Mouse (Mus musculus) MEL (cell line): Measurements from ENCODE around the gene 1700022I11Rik. TPM values are rescaled to one million over a fixed set of nuclear protein-coding genes. Genes with fewer than 3 reads are reported as not detected.

Source experiments
- DNase-seq: peaks from one replicate; pipeline ENCODE4 v3.0.0; 2011; ENCODE audit warnings: low read depth, low spot score
- H3K27ac ChIP-seq: 2 replicates; pipeline ENCODE4 v1.5.1; 2012; ENCODE audit warnings: low read depth, mild to moderate bottlenecking, control low read depth, low read length, moderate library complexity; ENCODE audit not compliant: control insufficient read depth
- H3K27me3 ChIP-seq, 2 experiments: fragments of 150-350 bp in 1 of 2; sonication (generic) in 1 of 2; 2 replicates each; pipeline ENCODE4 v1.6.1; 2012; ENCODE audit warnings: low read length in 2 of 2, mild to moderate bottlenecking in 2 of 2, improper control_type of control experiment in 1 of 2, moderate library complexity in 1 of 2; ENCODE audit not compliant: insufficient read depth in 2 of 2, control insufficient read depth in 1 of 2
- H3K36me3 ChIP-seq, 2 experiments: 2 replicates each; pipeline ENCODE4 v1.6.1; 2012 to 2014; ENCODE audit warnings: low read length in 2 of 2, improper control_type of control experiment in 1 of 2, inconsistent platforms in 1 of 2, mild to moderate bottlenecking in 1 of 2; ENCODE audit not compliant: insufficient read depth in 2 of 2, control insufficient read depth in 1 of 2
- H3K4me1 ChIP-seq, 2 experiments: fragments of 150-350 bp in 1 of 2; sonication (generic) in 1 of 2; 2 replicates each; pipeline ENCODE4 v1.6.1; 2012; ENCODE audit warnings: low read length in 2 of 2, improper control_type of control experiment in 1 of 2, mild to moderate bottlenecking in 1 of 2; ENCODE audit not compliant: insufficient read depth in 2 of 2, control insufficient read depth in 1 of 2
- H3K4me3 ChIP-seq, 2 experiments: fragments of 150-350 bp in 1 of 2; sonication (generic) in 1 of 2; 2 replicates each; pipeline ENCODE4 v1.5.1; 2012; ENCODE audit warnings: low read depth in 2 of 2, low read length in 2 of 2, mild to moderate bottlenecking in 2 of 2, moderate library complexity in 2 of 2, control low read depth in 1 of 2, improper control_type of control experiment in 1 of 2; ENCODE audit not compliant: control insufficient read depth in 1 of 2, insufficient read depth in 1 of 2
- H3K79me2 ChIP-seq: 2 replicates; pipeline ENCODE4 v1.6.1; 2012; ENCODE audit warnings: mild to moderate bottlenecking, low read length, moderate library complexity; ENCODE audit not compliant: control insufficient read depth, poor library complexity, insufficient read depth
- H3K9ac ChIP-seq: 2 replicates; pipeline ENCODE4 v1.6.1; 2012; ENCODE audit warnings: low read depth, mild to moderate bottlenecking, control low read depth, low read length, moderate library complexity; ENCODE audit not compliant: control insufficient read depth, poor library complexity, severe bottlenecking
- H3K9me3 ChIP-seq: fragments of 150-350 bp; sonication (generic); replicated peaks from 2 replicates; pipeline ENCODE4 v1.6.1; 2012; ENCODE audit warnings: mild to moderate bottlenecking, low read length, improper control_type of control experiment, moderate library complexity; ENCODE audit not compliant: insufficient read depth
- CTCF ChIP-seq, 3 experiments: IDR thresholded peaks in 2 of 3; conservative IDR thresholded peaks in 1 of 3; 2 replicates each; pipeline ENCODE4 v1.5.1; 2011 to 2012; ENCODE audit warnings: low read length in 3 of 3, low read depth in 2 of 3, mild to moderate bottlenecking in 2 of 3, improper control_type of control experiment in 1 of 3, inconsistent platforms in 1 of 3, mixed read lengths in 1 of 3, moderate library complexity in 1 of 3; ENCODE audit not compliant: control insufficient read depth in 1 of 3, insufficient read depth in 1 of 3, poor library complexity in 1 of 3, severe bottlenecking in 1 of 3
- ELF1 ChIP-seq: IDR thresholded peaks from 2 replicates; pipeline ENCODE4 v1.6.1; 2014; ENCODE audit warnings: low read depth, mild to moderate bottlenecking, inconsistent platforms, low read length, improper control_type of control experiment, moderate library complexity
- GABPA ChIP-seq: IDR thresholded peaks from 2 replicates; pipeline ENCODE4 v1.6.1; 2012; ENCODE audit warnings: low read depth, mild to moderate bottlenecking, inconsistent platforms, low read length, improper control_type of control experiment, moderate library complexity
- MAFK ChIP-seq: IDR thresholded peaks from 2 replicates; pipeline ENCODE4 v1.6.1; 2011; ENCODE audit warnings: low read depth, mild to moderate bottlenecking, low read length, improper control_type of control experiment, borderline replicate concordance
- MAX ChIP-seq: IDR thresholded peaks from 2 replicates; pipeline ENCODE4 v1.6.1; 2011; ENCODE audit warnings: low read length, improper control_type of control experiment
- POLR2AphosphoS5 ChIP-seq: IDR thresholded peaks from 2 replicates; pipeline ENCODE4 v1.6.1; 2012; ENCODE audit warnings: low read depth, borderline replicate concordance, mild to moderate bottlenecking, inconsistent platforms, low read length, moderate library complexity, mixed read lengths
- RAD21 ChIP-seq: IDR thresholded peaks from 2 replicates; pipeline ENCODE4 v1.6.1; 2011; ENCODE audit warnings: mild to moderate bottlenecking, low read depth, low read length, improper control_type of control experiment
- SMC3 ChIP-seq: IDR thresholded peaks from 2 replicates; pipeline ENCODE4 v1.6.1; 2011; ENCODE audit warnings: low read depth, low read length, improper control_type of control experiment
- TCF12 ChIP-seq: IDR thresholded peaks from 2 replicates; pipeline ENCODE4 v1.6.1; 2014; ENCODE audit warnings: low read depth, mild to moderate bottlenecking, inconsistent platforms, low read length, improper control_type of control experiment, moderate library complexity
- ZC3H11A ChIP-seq: IDR thresholded peaks from 2 replicates; pipeline ENCODE4 v1.6.1; 2012; ENCODE audit warnings: low read depth, mild to moderate bottlenecking, inconsistent platforms, low read length, improper control_type of control experiment
- polyA plus RNA-seq, 2 experiments: library from polyadenylated mRNA; stranded (reverse) in 1 of 2; unstranded in 1 of 2; fragments of >175 nt in 1 of 2; fragments of >200 nt in 1 of 2; gene quantifications; 2 replicates each; pipeline versions ENCODE4 v1.2.1 to v1.2.4; 2012; ENCODE audit warnings: low replicate concordance in 2 of 2, low read depth in 1 of 2; ENCODE audit not compliant: insufficient read length in 2 of 2, insufficient read depth in 1 of 2, missing spikeins in 1 of 2
- total RNA-seq: library from RNA; depleted of rRNA; stranded (reverse); fragments of 300-350 nt; gene quantifications from 2 replicates; pipeline ENCODE4 v1.2.3, GENCODE M21; 2012

The 1700022I11Rik gene
- total and polyA plus RNA-seq, 3 experiments = 0.39 to 0.54 TPM; not detected in 1

- peaks cover 0 to 4% of the 10 kb centered on the region in 2 experiments; a peak in 1 of 4 replicates for H3K4me1 ChIP-seq
- peak; percentile 82 for DNase-seq
- H3K27ac ChIP-seq = no peak overlapping the region
- TF ChIP-seq ELF1 (no peak), ZC3H11A (peak; percentile 55), CTCF (IDR thresholded peaks at IDR 0.05 in 2 of 3, conservative IDR thresholded peaks at IDR 0.05 in 1 of 3; ENCODE audit: control insufficient read depth in 1 of 3, insufficient read depth in 1 of 3, low read depth in 2 of 3, low read length in 3 of 3, poor library complexity in 1 of 3, severe bottlenecking in 1 of 3) (peak; percentile 72 to 87 (median 79)), POLR2AphosphoS5 (no peak), GABPA (no peak), MAX (no peak), RAD21 (peak; percentile 50), SMC3 (peak; percentile 77), TCF12 (no peak)
- no peaks in the 10 kb centered on the region for H3K79me2 ChIP-seq
- H3K9me3 ChIP-seq = no peaks in the 10 kb centered on the region
- no peak overlapping the region for H3K4me3 ChIP-seq
- peaks cover 0 to 4% of the 10 kb centered on the region in 2 experiments; a peak in 2 of 4 replicates for H3K36me3 ChIP-seq
- H3K9ac ChIP-seq = no peak overlapping the region
- no peaks in the 10 kb centered on the region for H3K27me3 ChIP-seq
These were observed 7.8 kb upstream of the 1700022I11Rik start for GRCm38 (mm10) chr4:42961592-42961991.

GRCm38 (mm10) chr4:42963480-42963879 lies 5.9 kb upstream of the 1700022I11Rik start:
- TF ChIP-seq POLR2AphosphoS5 (no peak), ELF1 (no peak)
- TF ChIP-seq, all 39 proteins: peak for 0
- Histone ChIP-seq H3K36me3 (peaks cover 0 to 3% of the 10 kb centered on the region in 2 experiments; a peak in 2 of 4 replicates), H3K27ac (no peak overlapping the region), H3K27me3 (no peaks in the 10 kb centered on the region), H3K4me1 (peaks cover 0 to 4% of the 10 kb centered on the region in 2 experiments; a peak in 1 of 4 replicates), H3K79me2 (no peaks in the 10 kb centered on the region), H3K9ac (no peak overlapping the region), H3K9me3 (no peaks in the 10 kb centered on the region), H3K4me3 (no peak overlapping the region)
- no peak for DNase-seq

- H3K4me1 ChIP-seq = no peaks in the 10 kb centered on the region
- no peak overlapping the region for H3K4me3 ChIP-seq
- no peaks in the 10 kb centered on the region for H3K27me3 ChIP-seq
- no peak overlapping the region for H3K27ac ChIP-seq
- no peak overlapping the region for H3K9ac ChIP-seq
- DNase-seq = peak; percentile 89
- H3K36me3 ChIP-seq = no peaks in the 10 kb centered on the region
- H3K9me3 ChIP-seq = no peaks in the 10 kb centered on the region
- TF ChIP-seq ZC3H11A (peak; percentile 64), SMC3 (peak; percentile 83), MAFK (no peak), CTCF (IDR thresholded peaks at IDR 0.05 in 2 of 3, conservative IDR thresholded peaks at IDR 0.05 in 1 of 3; ENCODE audit: control insufficient read depth in 1 of 3, insufficient read depth in 1 of 3, low read depth in 2 of 3, low read length in 3 of 3, poor library complexity in 1 of 3, severe bottlenecking in 1 of 3) (peak; percentile 62 to 83 (median 82)), RAD21 (peak; percentile 69)
- H3K79me2 ChIP-seq = no peaks in the 10 kb centered on the region
These were observed 4.2 kb upstream of the 1700022I11Rik start for GRCm38 (mm10) chr4:42965039-42965719.
